Mouse (Mus musculus) hindbrain, embryonic 13.5 days (tissue): Measurements from ENCODE around the gene Arxes2. TPM values are rescaled to one million over a fixed set of nuclear protein-coding genes. Genes with fewer than 3 reads are reported as not detected.

Experiments
- polyA plus RNA-seq: library from polyadenylated mRNA; unstranded; fragments of >200 nt; fragmentation: Nextera tagmentation; extraction: Ambion mirVana; gene quantifications from 2 replicates; pipeline ENCODE4 v1.2.1, GENCODE M21; 2015

Arxes2 gene
- polyA plus RNA-seq, 1 experiment from 2014 or later, result 234 TPM

Other genes with a start within 250 kb of the Arxes2 start
- 107 and 112 TPM in 2 replicates for gene Bhlhb9, start 196.2 kb upstream of the Arxes2 start, polyA plus RNA-seq
- gene Gprasp2, start 154.8 kb upstream of the Arxes2 start, polyA plus RNA-seq, result 145 and 151 TPM in 2 replicates
- 99.3 and 100 TPM in 2 replicates for gene Arxes1, start 39.5 kb downstream of the Arxes2 start, polyA plus RNA-seq
- 612 and 622 TPM in 2 replicates for gene Bex2, start 74.4 kb downstream of the Arxes2 start, polyA plus RNA-seq
- gene Nxf3, start 91.4 kb downstream of the Arxes2 start, polyA plus RNA-seq, result not detected in 2 replicates
- gene Bex4, start 145.2 kb downstream of the Arxes2 start, polyA plus RNA-seq, result 107 and 114 TPM in 2 replicates
- 141 and 144 TPM in 2 replicates for gene Tceal8, start 178.5 kb downstream of the Arxes2 start, polyA plus RNA-seq
- gene Tceal5, start 210.1 kb downstream of the Arxes2 start, polyA plus RNA-seq, result 24.5 and 28.4 TPM in 2 replicates
- gene Tceal7, start 221.0 kb downstream of the Arxes2 start, polyA plus RNA-seq, result 1.4 and 2.5 TPM in 2 replicates
- 199 and 209 TPM in 2 replicates for gene Bex1, start 221.7 kb downstream of the Arxes2 start, polyA plus RNA-seq